Mouse (Mus musculus): Measurements from ENCODE around the gene Pde5a.

DNA sequence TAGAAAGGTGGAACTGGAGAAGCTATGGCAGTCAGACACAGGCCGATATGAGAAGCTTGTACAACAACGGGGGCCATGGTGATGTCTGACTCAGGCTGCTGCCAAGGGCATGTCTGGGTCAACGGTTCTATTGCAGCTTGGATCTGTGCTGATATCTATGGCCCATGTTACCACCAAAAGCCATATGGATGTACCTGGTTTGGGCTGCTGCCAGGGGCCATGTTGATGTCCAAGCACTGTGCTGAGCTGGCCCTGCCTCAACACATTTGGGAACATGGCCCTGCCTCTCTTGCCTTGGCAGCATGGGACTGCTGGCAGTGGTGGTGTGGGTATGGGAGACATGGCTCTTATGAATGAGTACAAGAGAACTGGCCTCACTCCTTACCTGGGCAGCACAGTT, 47.9 kb upstream of the Pde5a start:
- TF ChIP-seq GATA1 (IDR thresholded peaks at IDR 0.05; ENCODE audit: borderline replicate concordance, low read length) (no peak), FLI1 (IDR thresholded peaks at IDR 0.05; ENCODE audit: low read length) (no peak)

Data from megakaryocyte, embryonic 14.5 days (primary cell).